Mouse (Mus musculus): ENCODE results near the gene 4930555G01Rik. TPM values are rescaled to one million over a fixed set of nuclear protein-coding genes. Genes with fewer than 3 reads are reported as not detected.
"Not testable (repeated sequence)": the region's sequence is repeated elsewhere in the genome, so short reads cannot be mapped to it uniquely, and the experiment has no call there.

Gene 4930555G01Rik
- polyA plus RNA-seq (2015; fragmentation: Nextera tagmentation; extraction: Ambion mirVana): not detected in 2 replicates

DNA sequence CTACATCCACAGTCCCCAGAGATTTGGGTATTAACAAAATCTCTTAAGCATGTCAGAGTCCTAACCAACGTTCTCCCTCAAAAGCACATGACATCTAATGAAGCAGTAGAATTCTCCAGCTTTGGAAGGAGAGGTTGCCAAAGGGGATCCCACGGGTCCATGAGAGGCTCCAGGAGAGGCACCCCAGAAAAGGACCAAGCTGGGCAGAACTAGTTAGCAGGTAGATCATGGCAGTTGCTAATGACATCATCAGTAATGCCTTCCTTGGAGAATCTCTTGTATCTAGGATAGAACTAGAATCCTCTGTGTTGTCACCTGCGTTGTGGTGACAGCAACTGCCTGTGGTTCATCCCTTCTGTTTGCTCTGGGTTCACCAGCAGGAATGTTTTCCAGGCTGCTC, at the start of gene 4930555G01Rik:
Gene 4930555G01Rik, plus strand, starts transcription at position 301 of the 400 bp plus-strand sequence.
- not testable (repeated sequence) for H3K4me1 ChIP-seq (ENCODE audit: insufficient read depth, low read length); H3K4me3 ChIP-seq (ENCODE audit: low read length); H3K9me3 ChIP-seq (ENCODE audit: low read length); H3K4me2 ChIP-seq (replicated peaks; ENCODE audit: low read depth, low read length); H3K9ac ChIP-seq (replicated peaks; ENCODE audit: low read length); ATAC-seq (ENCODE audit: low FRiP score, low TSS enrichment); H3K36me3 ChIP-seq (ENCODE audit: insufficient read depth, low read length); H3K27ac ChIP-seq (ENCODE audit: low read length); H3K27me3 ChIP-seq (ENCODE audit: insufficient read depth, low read length)
- WGBS: no CpG with 5 or more reads among the region's 3 CpGs

DNA sequence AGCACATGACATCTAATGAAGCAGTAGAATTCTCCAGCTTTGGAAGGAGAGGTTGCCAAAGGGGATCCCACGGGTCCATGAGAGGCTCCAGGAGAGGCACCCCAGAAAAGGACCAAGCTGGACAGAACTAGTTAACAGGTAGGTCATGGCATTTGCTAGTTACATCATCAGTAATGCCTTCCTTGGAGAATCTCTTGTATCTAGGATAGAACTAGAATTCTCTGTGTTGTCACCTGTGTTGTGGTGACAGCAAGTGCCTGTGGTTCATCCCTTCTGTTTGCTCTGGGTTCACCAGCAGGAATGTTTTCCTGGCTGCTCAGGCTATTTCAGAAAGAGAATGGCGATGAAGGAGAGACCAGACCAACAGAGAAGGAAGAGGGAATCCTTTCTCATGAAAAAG, 34.8 kb upstream of the 4930555G01Rik start, which contains the start of gene Gm3298:
Gene Gm3298, plus strand, starts transcription at position 301 of the 400 bp plus-strand sequence.
- H3K4me2 ChIP-seq (replicated peaks; ENCODE audit: low read depth, low read length); H3K4me1 ChIP-seq (ENCODE audit: insufficient read depth, low read length); H3K9me3 ChIP-seq (ENCODE audit: low read length); H3K27ac ChIP-seq (ENCODE audit: low read length); H3K36me3 ChIP-seq (ENCODE audit: insufficient read depth, low read length); H3K27me3 ChIP-seq (ENCODE audit: insufficient read depth, low read length); ATAC-seq (ENCODE audit: low FRiP score, low TSS enrichment); H3K4me3 ChIP-seq (ENCODE audit: low read length); H3K9ac ChIP-seq (replicated peaks; ENCODE audit: low read length): not testable (repeated sequence)
- no CpG with 5 or more reads among the region's 2 CpGs for WGBS

DNA sequence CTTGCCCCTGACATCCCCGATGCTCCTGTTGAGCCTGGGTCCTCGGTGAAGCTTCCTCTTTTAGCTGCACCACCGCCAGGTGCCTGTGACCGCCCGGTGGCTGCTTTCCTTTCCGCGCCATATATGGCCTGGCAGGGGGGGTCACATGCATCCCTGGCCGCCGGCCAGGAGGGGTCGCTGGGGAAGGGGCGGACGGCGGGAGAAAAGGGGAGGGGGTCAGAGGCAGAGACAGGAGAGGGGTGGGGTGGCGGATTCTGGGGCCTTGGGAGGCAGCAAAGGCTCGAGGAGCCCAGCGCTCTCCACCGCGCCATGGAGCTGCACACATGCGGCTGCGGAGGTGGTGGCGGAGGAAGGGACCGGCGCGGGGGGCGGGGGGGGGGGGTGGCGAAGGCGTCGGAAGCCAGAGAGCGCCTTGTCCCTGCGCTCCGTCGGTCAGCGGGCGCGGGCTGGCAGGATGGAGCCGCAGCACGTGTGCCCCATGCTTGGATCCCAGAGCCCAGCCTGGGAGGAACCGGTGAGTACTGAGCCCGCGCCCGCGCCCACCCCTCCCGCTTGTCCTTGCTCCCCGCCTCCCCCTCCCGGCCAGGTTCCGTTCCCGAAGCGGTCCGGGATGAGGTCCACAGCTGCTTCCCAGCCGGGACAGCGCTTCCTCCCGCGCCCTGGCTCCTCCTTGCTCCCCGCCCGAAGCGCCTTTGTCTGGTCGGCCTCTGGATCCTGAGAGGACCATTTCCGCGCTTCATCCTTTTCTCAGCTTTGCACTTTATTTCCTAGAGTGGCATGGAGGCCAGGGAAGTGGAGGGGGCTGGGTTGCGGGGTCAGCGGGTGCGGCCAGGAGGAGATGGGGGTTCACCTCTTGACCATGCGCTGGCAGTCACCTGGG, 20.4 kb downstream of the 4930555G01Rik start, which contains the start of gene Gm8281:
Gene Gm8281, plus strand, starts transcription at position 430 of the 880 bp plus-strand sequence.
- not testable (repeated sequence) for H3K27me3 ChIP-seq (ENCODE audit: insufficient read depth, low read length); H3K9me3 ChIP-seq (ENCODE audit: low read length); ATAC-seq (ENCODE audit: low FRiP score, low TSS enrichment); H3K27ac ChIP-seq (ENCODE audit: low read length); H3K9ac ChIP-seq (replicated peaks; ENCODE audit: low read length); H3K36me3 ChIP-seq (ENCODE audit: insufficient read depth, low read length); H3K4me1 ChIP-seq (ENCODE audit: insufficient read depth, low read length)
- Histone ChIP-seq H3K4me2 (replicated peaks; ENCODE audit: low read depth, low read length) (peak within 1 kb of the TSS; percentile 63), H3K4me3 (ENCODE audit: low read length) (peak within 1 kb of the TSS; percentile 37)
- WGBS: 2% methylated on average over 25 of the region's 63 CpGs

Other genes with a start within 250 kb of the 4930555G01Rik start
- gene Gm3269, start 212.5 kb upstream of the 4930555G01Rik start, polyA plus RNA-seq (2015; fragmentation: Nextera tagmentation; extraction: Ambion mirVana): not detected in 2 replicates
- 0.22 TPM in 1 of 2 replicates, not detected in the other for gene Gm3264, start 195.1 kb upstream of the 4930555G01Rik start, polyA plus RNA-seq (2015; fragmentation: Nextera tagmentation; extraction: Ambion mirVana)
- not detected in 2 replicates for gene Gm3278, start 158.2 kb upstream of the 4930555G01Rik start, polyA plus RNA-seq (2015; fragmentation: Nextera tagmentation; extraction: Ambion mirVana)
- not detected in 2 replicates for gene Gm8297, start 66.7 kb upstream of the 4930555G01Rik start, polyA plus RNA-seq (2015; fragmentation: Nextera tagmentation; extraction: Ambion mirVana)
- not detected in 2 replicates for gene Gm3298, start 34.7 kb upstream of the 4930555G01Rik start, polyA plus RNA-seq (2015; fragmentation: Nextera tagmentation; extraction: Ambion mirVana)
- 0.61 and 0.75 TPM in 2 replicates for gene Gm8281, start 20.4 kb downstream of the 4930555G01Rik start, polyA plus RNA-seq (2015; fragmentation: Nextera tagmentation; extraction: Ambion mirVana)
- not detected in 2 replicates for gene Gm8279, start 80.9 kb downstream of the 4930555G01Rik start, polyA plus RNA-seq (2015; fragmentation: Nextera tagmentation; extraction: Ambion mirVana)
- not detected in 2 replicates for gene Gm3317, start 113.9 kb downstream of the 4930555G01Rik start, polyA plus RNA-seq (2015; fragmentation: Nextera tagmentation; extraction: Ambion mirVana)
- not detected in 2 replicates for gene Gm8271, start 135.2 kb downstream of the 4930555G01Rik start, polyA plus RNA-seq (2015; fragmentation: Nextera tagmentation; extraction: Ambion mirVana)
- not detected in 2 replicates for gene Gm3526, start 210.0 kb downstream of the 4930555G01Rik start, polyA plus RNA-seq (2015; fragmentation: Nextera tagmentation; extraction: Ambion mirVana)

Data from kidney, embryonic 16.5 days (tissue).